Mouse (Mus musculus) bone marrow, adult 2 months (tissue): ENCODE measurements around the gene Msmp.

ENCODE experiments used
- CTCF ChIP-seq: fragments of 200-500 bp; IDR thresholded peaks from 2 replicates; pipeline ENCODE4 v1.5.1; 2011; ENCODE audit warnings: low read length, control low read depth; ENCODE audit not compliant: control insufficient read depth, insufficient read depth
- POLR2A ChIP-seq: fragments of 200-500 bp; IDR thresholded peaks from 2 replicates; pipeline ENCODE4 v1.6.1; 2011; ENCODE audit warnings: low read depth, mild to moderate bottlenecking, control low read depth, low read length, borderline replicate concordance; ENCODE audit not compliant: control insufficient read depth

GRCm38 (mm10) chr4:43533270-43533669, 51.0 kb downstream of the Msmp start:
- no peak for TF ChIP-seq POLR2A
- TF ChIP-seq CTCF = no peak
